Mouse (Mus musculus) telencephalon, adult 2 months (tissue): ENCODE results near the gene Gimap9.

Experiments
- DNase-seq: peaks from one replicate; pipeline ENCODE4 v3.0.0-alpha.2; 2011; ENCODE audit warnings: low read depth, low spot score

Gimap9 gene

GRCm38 (mm10) chr6:48675931-48676859 is at the start of gene Gimap9:
Gene Gimap9 (plus strand): TSS chr6:48676129.
- DNase-seq: no peak

DNA sequence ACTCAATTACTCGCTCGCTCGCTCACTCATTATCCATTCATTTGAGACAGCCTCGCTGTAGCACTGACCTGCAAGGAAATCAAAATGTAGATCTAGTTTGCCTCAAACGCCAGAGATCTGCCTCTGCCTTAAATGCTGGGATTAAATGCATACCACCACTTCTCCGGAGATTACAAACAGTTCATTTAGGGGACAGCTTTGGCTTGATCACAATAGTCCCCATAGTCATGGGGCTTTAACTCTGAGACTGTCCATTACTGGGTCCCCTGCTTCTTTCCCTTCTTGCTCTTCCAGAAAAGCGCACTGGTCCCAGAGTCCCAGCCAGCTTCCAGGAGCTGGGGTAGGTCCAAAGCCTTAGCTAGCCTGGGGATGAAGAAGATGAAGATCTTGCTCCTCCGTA is 49.5 kb upstream of the Gimap9 start, which contains the start of gene AI854703:
TSS of gene AI854703 (plus strand) at position 301 of the 400 bp plus-strand sequence.
- DNase-seq: no peak

DNA sequence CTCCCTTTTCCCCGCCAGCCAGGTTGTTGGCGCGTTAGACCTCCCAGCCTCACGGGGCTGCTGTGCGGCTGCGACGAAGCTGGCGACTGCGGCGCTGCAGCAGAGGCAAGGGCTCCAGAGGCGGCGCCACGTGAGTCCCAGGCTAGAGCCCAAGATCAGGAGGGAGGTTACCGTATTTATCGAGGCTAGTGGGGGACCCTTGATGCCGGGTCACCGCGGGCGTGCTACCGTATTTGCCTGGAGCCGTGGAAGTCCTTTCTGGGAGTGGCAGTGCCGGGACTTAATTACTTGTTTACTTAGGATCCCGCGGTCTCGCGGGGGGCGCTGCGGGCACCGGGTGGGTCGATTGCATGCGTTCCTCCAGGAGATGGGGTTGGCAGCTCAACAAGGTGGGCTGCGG is 48.9 kb upstream of the Gimap9 start:
- DNase-seq: no peak

DNA sequence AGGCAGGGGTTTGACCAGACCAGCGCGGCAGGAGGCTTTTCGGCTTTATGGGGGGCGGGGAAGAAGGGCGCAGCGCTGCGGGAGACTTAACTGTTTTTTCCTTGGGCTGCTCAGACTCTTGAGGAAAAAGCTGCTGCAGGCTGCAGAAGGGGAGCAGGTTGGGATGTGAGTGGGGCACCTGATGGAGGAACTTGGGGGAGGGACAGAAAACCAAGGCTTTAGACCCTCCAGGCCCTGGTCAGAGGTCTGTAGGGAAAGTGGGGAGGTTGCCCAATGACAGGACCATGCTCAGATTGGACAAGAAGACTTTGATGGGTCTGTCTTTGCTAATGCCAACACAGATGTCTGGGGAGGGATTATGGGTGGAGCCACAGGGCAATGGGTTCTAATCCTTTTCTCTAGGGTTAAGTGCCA is 48.4 kb upstream of the Gimap9 start:
- DNase-seq: no peak

- DNase-seq: no peak
Measured at GRCm38 (mm10) chr6:48628377-48628776, 47.6 kb upstream of the Gimap9 start.

GRCm38 (mm10) chr6:48628808-48629660 is 46.9 kb upstream of the Gimap9 start:
- peak; percentile 34 for DNase-seq

DNA sequence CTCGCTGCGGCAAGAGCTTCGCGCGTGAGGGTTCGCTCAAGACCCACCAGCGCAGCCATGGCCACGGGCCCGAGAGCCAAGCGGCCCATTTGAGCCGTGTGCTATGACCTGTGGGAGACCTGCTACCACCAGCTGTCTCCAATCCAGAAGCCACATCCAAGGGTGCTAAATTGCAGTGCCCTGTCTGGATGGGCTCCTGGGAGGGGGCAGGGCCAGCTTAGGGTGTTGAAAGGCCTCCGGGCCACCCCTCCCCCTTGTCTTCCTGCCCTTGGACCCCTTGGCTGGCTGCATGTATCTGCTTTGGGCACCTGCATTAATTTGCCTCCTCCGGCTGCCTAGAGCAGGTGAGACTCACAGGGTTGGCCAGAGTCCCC is 46.3 kb upstream of the Gimap9 start:
- DNase-seq: no peak

GRCm38 (mm10) chr6:48630831-48631230 is 45.1 kb upstream of the Gimap9 start:
- no peak for DNase-seq

DNA sequence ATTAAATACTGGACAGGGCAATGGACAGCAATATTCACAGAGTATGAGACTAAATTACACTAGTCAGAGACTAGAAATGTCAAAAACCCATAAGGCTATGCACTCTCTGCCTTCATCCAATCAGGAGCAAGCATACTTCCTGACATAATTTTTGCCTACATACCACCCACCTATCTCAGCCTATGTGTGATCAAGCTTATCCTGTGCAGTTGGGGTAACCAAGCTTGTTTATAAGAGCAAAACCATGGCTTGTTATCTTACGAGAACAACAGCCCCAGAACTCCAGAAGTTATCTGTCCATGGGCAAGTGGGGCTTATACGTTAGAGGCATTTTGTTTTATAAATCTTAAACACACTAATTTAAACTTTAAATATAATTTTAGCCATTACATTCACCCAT is 40.8 kb upstream of the Gimap9 start:
- DNase-seq: no peak

GRCm38 (mm10) chr6:48636515-48636914 is 39.4 kb upstream of the Gimap9 start:
- no peak for DNase-seq

DNA sequence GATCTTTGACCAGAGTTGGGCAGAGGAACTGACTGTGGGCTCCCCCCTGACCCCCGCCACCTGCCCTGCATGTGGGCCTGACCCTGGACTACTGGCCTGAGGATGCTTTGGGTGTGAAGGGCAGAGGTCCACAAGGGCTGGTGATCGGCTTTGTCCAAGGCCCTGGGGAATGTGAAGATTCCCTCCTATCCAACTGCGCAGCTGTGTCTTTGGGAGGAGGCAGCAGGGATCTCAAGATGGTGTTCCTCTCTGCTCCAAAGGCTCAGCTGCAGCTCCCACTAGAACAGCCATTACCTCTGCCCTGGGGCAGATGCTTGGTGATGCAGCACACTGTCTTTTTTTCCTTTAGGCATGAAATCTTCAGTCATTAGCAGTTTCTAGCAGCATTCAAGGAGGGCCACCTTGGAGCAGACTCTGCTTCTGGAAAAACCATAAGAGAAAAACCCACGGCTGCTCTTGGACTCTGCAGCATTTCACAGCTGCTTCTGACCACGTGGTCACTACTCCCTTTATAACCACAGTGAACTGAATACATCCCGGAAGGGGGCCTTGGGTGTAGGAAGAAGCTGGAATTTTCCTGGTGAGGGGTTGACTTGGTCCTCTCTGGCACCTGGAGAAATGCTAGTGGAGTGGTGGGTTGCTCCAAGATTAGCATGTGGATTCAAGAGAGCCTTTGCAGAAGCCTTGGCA is 38.0 kb upstream of the Gimap9 start:
- no peak for DNase-seq

GRCm38 (mm10) chr6:48638553-48638952 is 37.4 kb upstream of the Gimap9 start:
- DNase-seq: no peak

DNA sequence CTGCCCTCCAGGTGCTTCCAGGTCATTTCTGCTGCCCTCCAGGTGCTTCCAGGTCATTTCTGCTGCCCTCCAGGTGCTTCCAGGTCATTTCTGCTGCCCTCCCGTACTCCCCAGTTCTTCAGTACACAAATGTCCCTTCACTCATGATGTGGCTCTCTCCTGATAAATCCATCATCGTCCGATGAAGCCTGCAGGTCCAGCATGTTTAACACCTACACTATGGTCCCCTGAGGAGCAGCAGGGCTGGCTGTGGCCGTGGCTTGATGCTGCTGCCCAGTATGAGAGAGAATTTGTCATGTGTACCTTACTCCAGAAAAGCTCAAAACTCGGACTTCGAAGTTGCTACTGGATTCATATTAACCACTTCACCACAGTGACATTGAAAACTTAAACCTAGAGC is 34.5 kb upstream of the Gimap9 start:
- DNase-seq: no peak

DNA sequence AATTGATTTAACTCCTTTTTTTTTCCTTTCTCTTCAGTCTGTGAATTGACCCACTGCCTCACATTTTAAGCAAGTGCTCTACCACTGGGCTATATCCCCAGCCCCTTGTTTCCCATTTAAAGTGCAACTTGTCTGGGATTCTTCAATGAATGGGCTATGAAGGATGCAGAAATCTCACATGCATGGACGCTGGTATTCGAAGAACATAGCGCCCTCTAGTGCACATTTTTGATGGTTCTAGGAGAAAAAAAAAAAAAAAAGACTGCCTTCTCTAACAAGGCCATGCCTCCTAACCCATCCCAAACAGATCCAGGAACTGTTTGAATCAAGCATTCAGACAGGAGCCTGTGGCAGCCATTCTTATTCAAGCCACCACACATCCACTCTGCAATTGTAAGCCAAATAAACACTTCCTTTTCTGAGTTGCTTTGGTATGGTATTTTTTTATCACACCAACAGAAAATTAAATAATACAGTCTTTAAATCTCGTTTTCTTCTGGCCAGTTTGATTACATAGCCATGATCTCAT is 33.1 kb upstream of the Gimap9 start:
- peak; percentile 55 for DNase-seq

DNA sequence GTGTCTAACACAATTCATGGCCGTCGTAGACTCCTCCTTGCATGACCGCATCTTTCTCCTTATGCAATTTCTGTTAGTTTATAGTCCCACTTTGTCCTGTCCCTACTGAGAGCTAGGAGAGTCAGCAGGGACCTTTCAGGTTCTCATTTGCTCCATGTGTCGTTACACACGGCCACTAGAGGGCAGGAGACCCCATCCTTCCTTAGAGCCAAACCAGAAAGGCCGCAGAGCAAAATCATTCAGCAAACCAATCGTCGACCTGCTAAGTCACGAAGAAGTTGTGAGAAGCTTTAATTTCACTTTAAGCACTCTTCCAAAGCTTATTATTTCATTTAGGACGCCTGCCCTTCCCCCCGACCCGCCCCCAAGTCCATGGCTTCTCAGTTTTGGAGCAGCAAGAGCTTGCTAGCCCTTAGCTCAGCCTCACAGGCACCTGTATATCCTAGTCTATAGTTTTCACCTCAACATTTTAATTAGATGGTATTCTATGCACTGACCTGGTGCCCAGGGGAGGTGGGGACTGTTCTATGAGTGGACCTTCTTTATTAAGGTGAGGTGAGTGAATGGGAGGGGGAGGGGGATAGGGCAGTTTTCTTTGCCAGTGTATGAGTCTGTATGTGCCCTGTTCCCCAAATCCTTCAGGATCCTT is 30.1 kb upstream of the Gimap9 start:
- DNase-seq: peak; percentile 50

DNA sequence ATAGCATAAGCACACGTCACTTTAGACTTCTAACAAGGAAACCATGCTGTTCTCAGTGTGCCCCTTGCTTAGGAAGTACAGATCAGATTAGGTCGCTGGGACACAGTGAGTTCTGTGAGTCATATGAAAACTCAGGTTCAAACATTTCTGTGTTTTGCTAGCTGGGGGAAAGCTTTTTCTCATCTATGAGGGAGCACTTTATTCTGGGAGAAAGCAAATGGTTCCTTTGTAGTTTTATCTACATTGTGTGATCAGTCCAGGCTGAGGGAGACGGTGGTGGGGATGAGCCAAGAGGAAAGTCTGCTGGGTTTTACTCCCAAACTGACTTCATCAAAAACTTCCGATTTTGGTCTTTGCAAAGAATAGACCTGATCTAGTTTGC is 29.6 kb upstream of the Gimap9 start:
- no peak for DNase-seq

GRCm38 (mm10) chr6:48646995-48647394 is 28.9 kb upstream of the Gimap9 start, which contains the start of gene Gimap8:
Gene Gimap8 (plus strand): TSS chr6:48647234.
- no peak for DNase-seq

DNA sequence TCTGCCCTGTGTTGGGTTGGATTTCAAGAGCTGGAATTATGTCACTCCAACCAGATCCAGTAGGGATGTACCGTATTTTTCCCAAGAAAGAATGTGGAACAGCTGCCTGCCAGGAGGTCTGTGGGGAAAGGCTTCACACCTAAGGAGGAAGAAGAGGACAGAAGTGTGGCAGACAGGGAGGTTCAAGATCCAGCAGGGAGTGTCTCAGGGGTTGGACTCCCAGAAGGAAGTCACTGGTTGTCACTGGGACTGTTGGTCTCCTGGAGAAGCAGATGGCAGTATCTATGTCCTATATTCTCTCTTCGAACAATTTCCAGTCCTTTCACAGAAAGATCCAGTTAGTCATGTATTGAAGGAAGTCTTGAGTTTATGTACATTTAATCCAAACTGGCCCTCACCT is 28.3 kb upstream of the Gimap9 start:
- no peak for DNase-seq

- DNase-seq: no peak
Measured at GRCm38 (mm10) chr6:48648779-48649178, 27.1 kb upstream of the Gimap9 start.

GRCm38 (mm10) chr6:48650041-48650440 is 25.9 kb upstream of the Gimap9 start:
- no peak for DNase-seq

- no peak for DNase-seq
Measured at GRCm38 (mm10) chr6:48658721-48659120, 17.2 kb upstream of the Gimap9 start.
